Mouse (Mus musculus) lung, postnatal 0 days (tissue): ENCODE data around the gene Ephx3. TPM values are rescaled to one million over a fixed set of nuclear protein-coding genes. Genes with fewer than 3 reads are reported as not detected.
"Not testable (repeated sequence)": the region's sequence is repeated elsewhere in the genome, so short reads cannot be mapped to it uniquely, and the experiment has no call there.

Experiments used
- ATAC-seq: fragments of 200-750 bp; cut with Nextera tagmentation; 2 replicates; pipeline ENCODE4 v1.8.0; 2017; ENCODE audit warnings: moderate library complexity
- DNase-seq: peaks from one replicate; pipeline ENCODE4 v3.0.0-alpha.2; 2016; ENCODE audit warnings: low spot score
- H3K27ac ChIP-seq: fragments of 300-500 bp; sonication (generic); 2 replicates; pipeline ENCODE4 v1.5.1; 2014; ENCODE audit warnings: antibody characterized with exemption, mild to moderate bottlenecking, low read length, mixed read lengths
- H3K27me3 ChIP-seq: fragments of 300-500 bp; sonication (generic); replicated peaks from 2 replicates; pipeline ENCODE4 v1.6.1; 2014; ENCODE audit warnings: low read length, mixed read lengths; ENCODE audit not compliant: insufficient read depth
- H3K36me3 ChIP-seq: fragments of 300-500 bp; sonication (generic); 2 replicates; pipeline ENCODE4 v1.6.1; 2014; ENCODE audit warnings: low read length, mixed read lengths; ENCODE audit not compliant: insufficient read depth
- H3K4me1 ChIP-seq: fragments of 300-500 bp; sonication (generic); 2 replicates; pipeline ENCODE4 v1.6.1; 2014; ENCODE audit warnings: antibody characterized with exemption, low read depth, low read length, mixed read lengths; ENCODE audit not compliant: insufficient read depth
- H3K4me2 ChIP-seq: fragments of 300-500 bp; sonication (generic); replicated peaks from 2 replicates; pipeline ENCODE4 v1.6.1; 2014; ENCODE audit warnings: low read depth, mild to moderate bottlenecking, low read length, moderate library complexity, mixed read lengths
- H3K4me3 ChIP-seq: fragments of 300-500 bp; sonication (generic); 2 replicates; pipeline ENCODE4 v1.5.1; 2014; ENCODE audit warnings: low read depth, low read length
- H3K9ac ChIP-seq: fragments of 300-500 bp; sonication (generic); replicated peaks from 2 replicates; pipeline ENCODE4 v1.6.1; 2014; ENCODE audit warnings: low read depth, mild to moderate bottlenecking
- H3K9me3 ChIP-seq: fragments of 300-500 bp; sonication (generic); 2 replicates; pipeline ENCODE4 v1.6.1; 2016; ENCODE audit warnings: low read length, mixed read lengths
- CTCF ChIP-seq: IDR thresholded peaks from 2 replicates; pipeline ENCODE4 v1.5.1; 2016; ENCODE audit warnings: antibody characterized with exemption, mild to moderate bottlenecking
- EP300 ChIP-seq: IDR thresholded peaks from 2 replicates; pipeline ENCODE4 v1.6.1; 2016; ENCODE audit warnings: antibody characterized with exemption, mild to moderate bottlenecking, control low read depth
- WGBS: fragments of 180-500 bp; shearing (Covaris S2); extraction: QIAGEN DNeasy Blood & Tissue Kit; methylation state at CpG from one replicate; pipeline ENCODE4 v1.1.7; 2014; 5-methylcytosine and 5-hydroxymethylcytosine counted together
- polyA plus RNA-seq: library from polyadenylated mRNA; unstranded; fragments of >200 nt; fragmentation: Nextera tagmentation; extraction: Ambion mirVana; gene quantifications from 2 replicates; pipeline ENCODE4 v1.2.1, GENCODE M21; 2015

The Ephx3 gene
- polyA plus RNA-seq, 1 experiment from 2014 or later = 0.23 TPM

DNA sequence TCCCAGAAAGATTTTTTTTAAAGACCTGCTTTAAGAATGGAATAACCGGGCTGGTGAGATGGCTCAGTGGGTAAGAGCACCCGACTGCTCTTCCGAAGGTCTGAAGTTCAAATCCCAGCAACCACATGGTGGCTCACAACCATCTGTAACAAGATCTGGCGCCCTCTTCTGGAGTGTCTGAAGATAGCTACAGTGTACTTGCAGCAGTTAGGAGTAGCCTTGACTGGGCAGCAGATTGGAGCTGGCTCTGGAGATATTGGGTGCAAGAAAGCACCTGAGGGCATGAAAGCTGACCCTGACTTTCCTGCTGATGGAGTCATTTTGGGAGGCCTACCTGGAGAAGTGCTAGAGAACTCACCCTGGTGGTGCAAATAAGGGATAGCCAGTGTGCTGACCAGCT is 26.2 kb upstream of the Ephx3 start:
- H3K4me1 ChIP-seq, DNase-seq, H3K27me3 ChIP-seq, H3K4me3 ChIP-seq, H3K9ac ChIP-seq, H3K9me3 ChIP-seq, ATAC-seq, H3K4me2 ChIP-seq, H3K27ac ChIP-seq: not testable (repeated sequence)
- peak; percentile 58 for TF ChIP-seq CTCF
- 69% methylated on average over 4 of the region's 4 CpGs for WGBS
- H3K36me3 ChIP-seq = peaks cover 31% of the 10 kb centered on the region; the same call in 1 of the 2 replicates

DNA sequence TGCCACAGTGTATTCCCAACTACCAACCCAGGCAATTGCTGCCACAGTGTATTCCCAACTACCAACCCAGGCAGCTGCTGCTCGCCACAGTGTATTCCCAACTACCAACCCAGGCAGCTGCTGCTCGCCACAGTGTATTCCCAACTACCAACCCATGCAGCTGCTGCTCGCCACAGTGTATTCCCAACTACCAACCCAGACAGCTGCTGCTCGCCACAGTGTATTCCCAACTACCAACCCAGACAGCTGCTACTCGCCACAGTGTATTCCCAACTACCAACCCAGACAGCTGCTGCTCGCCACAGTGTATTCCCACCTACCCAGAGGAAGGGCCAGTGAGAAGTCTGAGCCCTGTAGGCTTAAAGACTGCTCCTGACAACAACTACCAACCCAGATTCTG is 22.2 kb upstream of the Ephx3 start:
- H3K27ac ChIP-seq, H3K4me1 ChIP-seq, DNase-seq, H3K9me3 ChIP-seq, H3K4me3 ChIP-seq, H3K4me2 ChIP-seq, H3K9ac ChIP-seq, ATAC-seq, H3K27me3 ChIP-seq: not testable (repeated sequence)
- 92% methylated on average over 6 of the region's 6 CpGs for WGBS
- peaks cover 40% of the 10 kb centered on the region; the same call in 1 of the 2 replicates for H3K36me3 ChIP-seq

DNA sequence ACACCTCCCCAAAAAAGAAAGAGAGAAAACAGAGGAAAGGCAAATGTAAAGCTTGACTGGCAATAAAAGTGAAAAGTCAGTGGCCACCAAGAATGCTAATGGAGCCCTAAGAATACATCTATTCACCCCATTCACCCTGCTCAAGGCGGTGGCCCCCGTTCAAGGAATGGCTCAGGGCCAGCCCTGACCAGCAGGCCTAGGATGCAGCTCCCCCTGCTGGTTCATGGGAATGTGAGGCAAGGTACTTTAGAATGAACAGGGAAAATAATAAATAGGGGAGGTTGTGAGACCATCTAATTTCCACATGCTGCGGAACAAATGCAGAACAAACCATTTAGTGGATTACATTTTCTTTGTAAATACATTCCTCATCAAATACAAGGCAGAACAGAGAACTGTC is 20.4 kb upstream of the Ephx3 start:
- H3K9ac ChIP-seq = no peak overlapping the region
- DNase-seq (peak; percentile 55), ATAC-seq (peak; percentile 51)
- no peak overlapping the region for H3K4me2 ChIP-seq
- H3K9me3 ChIP-seq = no peaks in the 10 kb centered on the region
- H3K27me3 ChIP-seq = no peaks in the 10 kb centered on the region
- no peak overlapping the region for H3K27ac ChIP-seq
- peaks cover 40% of the 10 kb centered on the region; the same call in 1 of the 2 replicates for H3K36me3 ChIP-seq
- TF ChIP-seq EP300 (no peak), CTCF (peak; percentile 91)
- no peak overlapping the region for H3K4me3 ChIP-seq
- H3K4me1 ChIP-seq = no peaks in the 10 kb centered on the region
- WGBS = 40% methylated on average over 3 of the region's 3 CpGs

DNA sequence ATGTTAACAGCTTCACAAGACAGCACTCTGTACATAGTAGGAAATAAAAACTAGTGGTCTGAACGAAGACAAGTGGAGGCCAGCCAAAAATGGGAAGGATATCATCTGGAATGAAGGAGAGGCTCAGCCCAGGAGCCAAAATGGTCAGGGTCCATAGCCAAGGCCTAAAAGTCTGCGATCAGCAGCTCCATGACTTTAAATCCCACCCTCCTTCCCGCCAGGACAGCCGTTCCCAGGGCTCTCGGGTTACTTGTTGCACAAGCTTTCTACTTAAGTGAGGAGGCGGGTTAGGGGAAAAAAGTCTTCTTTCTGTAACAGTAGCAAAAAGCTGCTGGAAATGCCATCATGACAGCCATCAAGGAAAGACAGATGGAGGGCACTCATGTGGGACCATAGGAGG is 19.8 kb upstream of the Ephx3 start:
- H3K9ac ChIP-seq = no peak overlapping the region

DNA sequence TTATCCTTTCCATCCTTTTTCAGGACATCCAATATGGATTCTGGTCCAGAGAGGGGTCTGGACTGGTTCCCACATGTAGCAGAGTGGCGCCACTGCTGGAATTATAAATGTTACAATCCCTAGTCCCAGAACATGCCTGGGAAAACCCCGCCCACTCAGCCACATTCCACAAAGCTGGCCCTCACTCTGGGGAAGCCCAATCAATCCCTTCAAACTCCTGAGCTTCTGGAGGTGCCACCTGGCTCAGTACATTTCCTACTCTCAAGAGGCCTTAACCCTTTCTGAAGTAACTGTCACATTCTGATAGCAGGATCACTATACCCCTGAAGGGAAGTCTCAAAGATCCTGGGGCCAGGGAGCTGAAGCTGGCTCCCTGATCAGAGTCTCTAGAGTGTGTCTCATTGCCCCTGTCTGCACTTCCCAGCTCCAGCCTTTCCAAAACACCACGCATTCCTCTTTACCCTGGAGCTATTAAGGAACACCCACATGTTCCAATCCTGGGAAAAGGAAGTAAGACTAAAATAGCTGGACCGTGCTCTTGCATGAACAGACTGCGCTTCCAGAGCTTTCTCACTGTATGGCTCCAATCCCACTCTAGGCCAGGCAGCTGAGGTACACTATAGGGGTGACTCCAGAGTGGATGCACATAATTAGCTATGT is 18.4 kb upstream of the Ephx3 start:
- H3K4me1 ChIP-seq = no peaks in the 10 kb centered on the region
- WGBS = 55% methylated on average over 5 of the region's 5 CpGs
- H3K36me3 ChIP-seq = peaks cover 30% of the 10 kb centered on the region; the same call in 1 of the 2 replicates
- DNase-seq = peak; percentile 46
- H3K27me3 ChIP-seq = no peaks in the 10 kb centered on the region
- ATAC-seq = peak; percentile 62
- H3K27ac ChIP-seq = peak overlapping the region; percentile 44; the same call in 1 of the 2 replicates
- no peak overlapping the region for H3K9ac ChIP-seq
- H3K4me2 ChIP-seq = no peak overlapping the region
- no peak overlapping the region for H3K4me3 ChIP-seq
- H3K9me3 ChIP-seq = no peaks in the 10 kb centered on the region
- TF ChIP-seq EP300 (no peak), CTCF (0 out of 2 replicates have a peak, but pooled peaks have one; percentile 5)

More for the DNA sequence above, 19.8 kb upstream of the Ephx3 start:
- Histone ChIP-seq H3K9me3 (no peaks in the 10 kb centered on the region), H3K4me2 (no peak overlapping the region), H3K4me3 (no peak overlapping the region), H3K36me3 (peaks cover 35% of the 10 kb centered on the region; the same call in 1 of the 2 replicates), H3K27ac (no peak overlapping the region), H3K4me1 (no peaks in the 10 kb centered on the region), H3K27me3 (no peaks in the 10 kb centered on the region)
- peak; percentile 66 for ATAC-seq
- peak; percentile 80 for DNase-seq
- whole genome bisulfite sequencing = 36% methylated on average over 6 of the region's 6 CpGs
- TF ChIP-seq EP300 (no peak), CTCF (no peak)

DNA sequence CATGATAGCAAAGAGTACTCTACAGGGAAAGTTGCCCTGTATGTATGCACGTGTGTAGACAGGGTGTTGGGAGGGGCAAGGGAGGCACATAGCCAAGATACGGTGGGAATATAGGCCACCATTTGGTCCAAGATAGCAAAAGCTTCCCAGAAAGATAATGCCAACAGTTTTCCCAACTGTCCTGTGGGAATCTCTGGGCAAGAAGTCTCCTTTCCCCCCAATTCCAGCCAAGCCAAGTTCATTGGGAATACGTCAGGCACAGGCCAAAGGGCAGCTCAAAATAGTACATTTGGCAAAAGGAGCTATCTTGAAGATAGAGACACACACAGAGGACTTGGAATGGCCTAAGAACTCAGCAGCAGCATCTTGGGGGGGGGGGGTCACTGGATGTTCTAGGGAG is 16.0 kb upstream of the Ephx3 start:
- TF ChIP-seq EP300 (no peak), CTCF (no peak)
- H3K27me3 ChIP-seq = no peaks in the 10 kb centered on the region
- H3K4me1 ChIP-seq = no peaks in the 10 kb centered on the region
- 67% methylated on average over 3 of the region's 3 CpGs for WGBS
- no peak overlapping the region for H3K27ac ChIP-seq
- H3K36me3 ChIP-seq = peaks cover 38% of the 10 kb centered on the region
- no peak overlapping the region for H3K4me2 ChIP-seq
- H3K9ac ChIP-seq = no peak overlapping the region
- DNase-seq (no peak), ATAC-seq (no peak)
- no peak overlapping the region for H3K4me3 ChIP-seq
- no peaks in the 10 kb centered on the region for H3K9me3 ChIP-seq
